Mouse (Mus musculus): ENCODE measurements around the gene Wdhd1. TPM values are rescaled to one million over a fixed set of nuclear protein-coding genes. Genes with fewer than 3 reads are reported as not detected.

Gene Wdhd1
- polyA plus RNA-seq, 2 experiments, result 33.8 to 34.9 TPM

GRCm38 (mm10) chr14:47273751-47274150 lies 2.9 kb downstream of the Wdhd1 start:
- H3K9ac ChIP-seq (replicated peaks), result no peak overlapping the region
- DNase-seq (ENCODE audit: low read depth in 3 of 3, low spot score in 3 of 3), result no peak
- ATAC-seq (ENCODE audit: insufficient read depth), result no peak
- WGBS (ENCODE audit: insufficient replicate concordance), result 89% methylated on average over 3 of the region's 3 CpGs
- no peaks in the 10 kb centered on the region for H3K27me3 ChIP-seq (ENCODE audit: control insufficient read depth, insufficient read depth, low read length)
- TF ChIP-seq EP300 (IDR thresholded peaks at IDR 0.05; ENCODE audit: low read depth), result no peak
- no peak for TF ChIP-seq CTCF (IDR thresholded peaks at IDR 0.05; ENCODE audit: low read depth)
- peaks cover 50% of the 10 kb centered on the region for H3K36me3 ChIP-seq (replicated peaks; ENCODE audit: control insufficient read depth, insufficient read depth, low read depth)
- peaks cover 4 to 12% of the 10 kb centered on the region in 2 experiments for H3K4me1 ChIP-seq (replicated peaks; ENCODE audit: control insufficient read depth in 2 of 2, insufficient read depth in 2 of 2, low read length in 1 of 2)
- H3K4me2 ChIP-seq (ENCODE audit: low read depth), result no peak overlapping the region
- H3K4me3 ChIP-seq (ENCODE audit: insufficient read depth in 1 of 2, low read depth in 2 of 2, low read length in 2 of 2), result no peak overlapping the region
- H3K9me3 ChIP-seq (ENCODE audit: control insufficient read depth, low read length), result no peaks in the 10 kb centered on the region
- no peak overlapping the region for H3K27ac ChIP-seq

- peaks cover 4 to 6% of the 10 kb centered on the region in 2 experiments; a peak in 3 of 4 replicates for H3K4me1 ChIP-seq (replicated peaks; ENCODE audit: control insufficient read depth in 2 of 2, insufficient read depth in 2 of 2, low read length in 1 of 2)
- ATAC-seq (ENCODE audit: insufficient read depth) (no peak), DNase-seq (ENCODE audit: low read depth in 3 of 3, low spot score in 3 of 3) (no peak)
- H3K36me3 ChIP-seq (replicated peaks; ENCODE audit: control insufficient read depth, insufficient read depth, low read depth), result peaks cover 84% of the 10 kb centered on the region
- H3K27ac ChIP-seq, result no peak overlapping the region
- no peak overlapping the region for H3K4me2 ChIP-seq (ENCODE audit: low read depth)
- H3K27me3 ChIP-seq (ENCODE audit: control insufficient read depth, insufficient read depth, low read length), result no peaks in the 10 kb centered on the region
- WGBS (ENCODE audit: insufficient replicate concordance), result 89% methylated on average over 2 of the region's 2 CpGs
- H3K9ac ChIP-seq (replicated peaks), result no peak overlapping the region
- TF ChIP-seq CTCF (IDR thresholded peaks at IDR 0.05; ENCODE audit: low read depth) (no peak), EP300 (IDR thresholded peaks at IDR 0.05; ENCODE audit: low read depth) (no peak)
- H3K4me3 ChIP-seq (ENCODE audit: insufficient read depth in 1 of 2, low read depth in 2 of 2, low read length in 2 of 2), result no peak overlapping the region
- H3K9me3 ChIP-seq (ENCODE audit: control insufficient read depth, low read length), result no peaks in the 10 kb centered on the region
Measured at GRCm38 (mm10) chr14:47269706-47270105, 7.0 kb downstream of the Wdhd1 start.

- no peak overlapping the region for H3K4me3 ChIP-seq (ENCODE audit: insufficient read depth in 1 of 2, low read depth in 2 of 2, low read length in 2 of 2)
- no peaks in the 10 kb centered on the region for H3K9me3 ChIP-seq (ENCODE audit: control insufficient read depth, low read length)
- H3K4me2 ChIP-seq (ENCODE audit: low read depth), result no peak overlapping the region
- ATAC-seq (ENCODE audit: insufficient read depth) (no peak), DNase-seq (ENCODE audit: low read depth in 3 of 3, low spot score in 3 of 3) (no peak)
- no peak for TF ChIP-seq EP300 (IDR thresholded peaks at IDR 0.05; ENCODE audit: low read depth)
- no peaks in the 10 kb centered on the region for H3K27me3 ChIP-seq (ENCODE audit: control insufficient read depth, insufficient read depth, low read length)
- WGBS (ENCODE audit: insufficient replicate concordance), result 92% methylated on average over 4 of the region's 4 CpGs
- no peak overlapping the region for H3K9ac ChIP-seq (replicated peaks)
- no peaks in the 10 kb centered on the region for H3K4me1 ChIP-seq (replicated peaks; ENCODE audit: control insufficient read depth in 2 of 2, insufficient read depth in 2 of 2, low read length in 1 of 2)
- no peak overlapping the region for H3K27ac ChIP-seq
- H3K36me3 ChIP-seq (replicated peaks; ENCODE audit: control insufficient read depth, insufficient read depth, low read depth), result peaks cover 81% of the 10 kb centered on the region
Measured at GRCm38 (mm10) chr14:47269056-47269455, 7.6 kb downstream of the Wdhd1 start.

GRCm38 (mm10) chr14:47265829-47266228 lies 10.8 kb downstream of the Wdhd1 start:
- ATAC-seq (ENCODE audit: insufficient read depth) (no peak), DNase-seq (ENCODE audit: low read depth in 3 of 3, low spot score in 3 of 3) (no peak)
- H3K4me2 ChIP-seq (ENCODE audit: low read depth), result no peak overlapping the region
- no peaks in the 10 kb centered on the region for H3K9me3 ChIP-seq (ENCODE audit: control insufficient read depth, low read length)
- 87% methylated on average over 8 of the region's 8 CpGs for WGBS (ENCODE audit: insufficient replicate concordance)
- H3K36me3 ChIP-seq (replicated peaks; ENCODE audit: control insufficient read depth, insufficient read depth, low read depth), result peaks cover 75% of the 10 kb centered on the region
- TF ChIP-seq CTCF (IDR thresholded peaks at IDR 0.05; ENCODE audit: low read depth) (no peak), EP300 (IDR thresholded peaks at IDR 0.05; ENCODE audit: low read depth) (no peak)
- H3K27ac ChIP-seq, result no peak overlapping the region
- H3K4me1 ChIP-seq (replicated peaks; ENCODE audit: control insufficient read depth in 2 of 2, insufficient read depth in 2 of 2, low read length in 1 of 2), result no peaks in the 10 kb centered on the region
- no peak overlapping the region for H3K9ac ChIP-seq (replicated peaks)
- H3K27me3 ChIP-seq (ENCODE audit: control insufficient read depth, insufficient read depth, low read length), result no peaks in the 10 kb centered on the region
- no peak overlapping the region for H3K4me3 ChIP-seq (ENCODE audit: insufficient read depth in 1 of 2, low read depth in 2 of 2, low read length in 2 of 2)

GRCm38 (mm10) chr14:47264866-47265265 lies 11.8 kb downstream of the Wdhd1 start:
- Histone ChIP-seq H3K9me3 (ENCODE audit: control insufficient read depth, low read length) (no peaks in the 10 kb centered on the region), H3K4me3 (ENCODE audit: insufficient read depth in 1 of 2, low read depth in 2 of 2, low read length in 2 of 2) (no peak overlapping the region), H3K27ac (no peak overlapping the region), H3K36me3 (replicated peaks; ENCODE audit: control insufficient read depth, insufficient read depth, low read depth) (peaks cover 75% of the 10 kb centered on the region), H3K4me2 (ENCODE audit: low read depth) (no peak overlapping the region), H3K27me3 (ENCODE audit: control insufficient read depth, insufficient read depth, low read length) (no peaks in the 10 kb centered on the region), H3K4me1 (replicated peaks; ENCODE audit: control insufficient read depth in 2 of 2, insufficient read depth in 2 of 2, low read length in 1 of 2) (no peaks in the 10 kb centered on the region), H3K9ac (replicated peaks) (no peak overlapping the region)
- ATAC-seq (ENCODE audit: insufficient read depth), result no peak
- no peak for DNase-seq (ENCODE audit: low read depth in 3 of 3, low spot score in 3 of 3)
- TF ChIP-seq EP300 (IDR thresholded peaks at IDR 0.05; ENCODE audit: low read depth) (no peak), CTCF (IDR thresholded peaks at IDR 0.05; ENCODE audit: low read depth) (no peak)
- WGBS (ENCODE audit: insufficient replicate concordance), result 92% methylated on average over 3 of the region's 3 CpGs

Measured in liver, embryonic 14.5 days (tissue).